Mouse (Mus musculus) CH12.LX (cell line): ENCODE measurements at regions not wholly inside any gene's neighbourhood (a gene's known extent, or its start where the extent isn't known, plus 50 kb on each side); places are given as distances from the start of the nearest gene placed in this dataset.
"Not testable (repeated sequence)": the region's sequence is repeated elsewhere in the genome, so short reads cannot be mapped to it uniquely, and the experiment has no call there.

Source experiments
- DNase-seq: peaks from one replicate; pipeline ENCODE4 v3.0.0-alpha.2; 2013; ENCODE audit errors: extremely low read depth
- H3K27ac ChIP-seq: 2 replicates; pipeline ENCODE4 v1.5.1; 2012; ENCODE audit warnings: low read depth, mild to moderate bottlenecking, control low read depth, moderate library complexity; ENCODE audit not compliant: insufficient read depth
- H3K27me3 ChIP-seq: replicated peaks from 2 replicates; pipeline ENCODE3; 2012; ENCODE audit warnings: inconsistent platforms
- H3K36me3 ChIP-seq, 2 experiments: replicated peaks in 1 of 2; 2 replicates each; pipeline versions ENCODE3 to v1.6.1; 2012; ENCODE audit warnings: inconsistent platforms in 1 of 2, low read length in 1 of 2, mild to moderate bottlenecking in 1 of 2, mixed read lengths in 1 of 2, moderate library complexity in 1 of 2; ENCODE audit not compliant: control insufficient read depth in 1 of 2, insufficient read depth in 1 of 2
- H3K4me1 ChIP-seq, 2 experiments: 2 replicates each; pipeline ENCODE4 v1.6.1; 2012; ENCODE audit warnings: inconsistent platforms in 1 of 2, moderate library complexity in 1 of 2; ENCODE audit not compliant: insufficient read depth in 2 of 2, control insufficient read depth in 1 of 2
- H3K4me2 ChIP-seq: 2 replicates; pipeline ENCODE4 v1.6.1; 2012; ENCODE audit warnings: low read depth, mild to moderate bottlenecking, control low read depth; ENCODE audit not compliant: poor library complexity, insufficient read depth, severe bottlenecking
- H3K4me3 ChIP-seq, 3 experiments: fragments of 150-350 bp in 1 of 3; sonication (generic) in 1 of 3; replicated peaks in 1 of 3; 2 replicates each; pipeline versions ENCODE3 to v1.5.1; 2011 to 2012; ENCODE audit warnings: low read depth in 2 of 3, low read length in 2 of 3, mild to moderate bottlenecking in 2 of 3, moderate library complexity in 2 of 3, control low read depth in 1 of 3, improper control_type of control experiment in 1 of 3, inconsistent platforms in 1 of 3, mixed read lengths in 1 of 3; ENCODE audit not compliant: poor library complexity in 1 of 3
- H3K79me2 ChIP-seq: replicated peaks from 2 replicates; pipeline ENCODE4 v1.6.1; 2012; ENCODE audit warnings: mild to moderate bottlenecking, moderate library complexity; ENCODE audit not compliant: control insufficient read depth, poor library complexity, insufficient read depth, severe bottlenecking; ENCODE audit errors: extremely low read depth
- H3K9ac ChIP-seq: 2 replicates; pipeline ENCODE4 v1.6.1; 2012; ENCODE audit warnings: low read depth, mild to moderate bottlenecking, control low read depth, moderate library complexity; ENCODE audit not compliant: insufficient read depth
- H3K9me3 ChIP-seq: replicated peaks from 2 replicates; pipeline ENCODE3; 2012; ENCODE audit warnings: low read length, inconsistent platforms, mixed read lengths
- CTCF ChIP-seq, 2 experiments: IDR thresholded peaks in 1 of 2; conservative IDR thresholded peaks in 1 of 2; 2 replicates each; pipeline ENCODE4 v1.5.1; 2011 to 2012; ENCODE audit warnings: low read depth in 2 of 2, low read length in 2 of 2, improper control_type of control experiment in 1 of 2, inconsistent platforms in 1 of 2, mild to moderate bottlenecking in 1 of 2, moderate library complexity in 1 of 2
- E2F4 ChIP-seq: IDR thresholded peaks from 2 replicates; pipeline ENCODE4 v1.6.1; 2011; ENCODE audit warnings: low read depth, low read length, improper control_type of control experiment; ENCODE audit not compliant: insufficient replicate concordance
- ELF1 ChIP-seq: IDR thresholded peaks from 2 replicates; pipeline ENCODE4 v1.6.1; 2014; ENCODE audit warnings: low read depth, mild to moderate bottlenecking, inconsistent platforms, low read length, improper control_type of control experiment
- GABPA ChIP-seq: IDR thresholded peaks from 2 replicates; pipeline ENCODE4 v1.6.1; 2012; ENCODE audit warnings: low read depth, low read length, improper control_type of control experiment, inconsistent platforms; ENCODE audit not compliant: insufficient replicate concordance
- JUN ChIP-seq: IDR thresholded peaks from 2 replicates; pipeline ENCODE4 v1.6.1; 2011; ENCODE audit warnings: low read depth, mild to moderate bottlenecking, low read length, improper control_type of control experiment, moderate library complexity; ENCODE audit not compliant: insufficient read depth
- JUND ChIP-seq: conservative IDR thresholded peaks from 2 replicates; pipeline ENCODE4 v1.6.1; 2011; ENCODE audit warnings: low read depth, low read length, improper control_type of control experiment
- NELFE ChIP-seq: IDR thresholded peaks from 2 replicates; pipeline ENCODE4 v1.6.1; 2011; ENCODE audit warnings: low read depth, low read length, improper control_type of control experiment
- PAX5 ChIP-seq: IDR thresholded peaks from 2 replicates; pipeline ENCODE4 v1.6.1; 2012; ENCODE audit warnings: low read length, inconsistent platforms, mixed read lengths
- POLR2AphosphoS2 ChIP-seq: IDR thresholded peaks from 2 replicates; pipeline ENCODE4 v1.6.1; 2011; ENCODE audit warnings: low read depth, low read length, improper control_type of control experiment
- SIN3A ChIP-seq: IDR thresholded peaks from 2 replicates; pipeline ENCODE4 v1.6.1; 2012; ENCODE audit warnings: low read length, improper control_type of control experiment, inconsistent platforms
- SMC3 ChIP-seq: IDR thresholded peaks from 2 replicates; pipeline ENCODE4 v1.6.1; 2011; ENCODE audit warnings: low read depth, low read length, improper control_type of control experiment
- TBP ChIP-seq: conservative IDR thresholded peaks from 2 replicates; pipeline ENCODE4 v1.6.1; 2011; ENCODE audit warnings: low read depth, low read length, improper control_type of control experiment
- USF1 ChIP-seq: IDR thresholded peaks from 2 replicates; pipeline ENCODE4 v1.6.1; 2014; ENCODE audit warnings: low read depth, mild to moderate bottlenecking, inconsistent platforms, low read length, improper control_type of control experiment
- ZNF384 ChIP-seq: IDR thresholded peaks from 2 replicates; pipeline ENCODE4 v1.6.1; 2012; ENCODE audit warnings: low read depth, low read length, improper control_type of control experiment, inconsistent platforms
- dilution Hi-C: fragments of 300-500 bp; cut with MboI; formaldehyde crosslinking; loops from 2 replicates; pipeline ENCODE4 v1.14.3; 2020; ENCODE audit warnings: low sequenced_read_pairs; ENCODE audit not compliant: extremely low pct_unique_long_range_greater_than_20kb, extremely low pct_ligation_motif_present
- in situ Hi-C: fragments of 300-500 bp; cut with MboI; formaldehyde crosslinking; loops from 3 replicates; pipeline ENCODE4 v1.14.3; 2019; ENCODE audit warnings: low sequenced_read_pairs, low pct_ligation_motif_present, low pct_unique_long_range_greater_than_20kb, mixed read lengths

DNA sequence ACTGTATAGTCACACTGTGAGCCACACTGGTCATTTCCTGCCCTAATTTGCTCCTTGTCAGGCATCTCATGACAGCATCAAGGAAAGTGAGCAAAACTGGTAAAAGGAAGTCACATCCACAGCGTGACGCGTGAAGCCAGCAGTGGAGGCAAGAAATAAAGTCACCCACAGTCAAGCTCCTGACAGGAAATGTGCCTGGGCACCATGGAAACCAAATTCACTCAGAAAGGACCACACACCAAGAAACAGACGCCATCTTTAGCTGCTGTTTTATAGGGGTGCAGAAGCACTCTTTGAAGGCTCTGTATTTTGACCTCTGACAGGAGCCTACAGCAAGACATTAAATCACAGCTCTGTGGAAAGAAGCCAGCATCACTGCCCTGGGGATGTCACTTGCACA, 115.4 kb upstream of the Rybp start:
- in situ Hi-C loops, result no loop called here
- H3K9me3 ChIP-seq, result peaks cover 2% of the 10 kb centered on the region

DNA sequence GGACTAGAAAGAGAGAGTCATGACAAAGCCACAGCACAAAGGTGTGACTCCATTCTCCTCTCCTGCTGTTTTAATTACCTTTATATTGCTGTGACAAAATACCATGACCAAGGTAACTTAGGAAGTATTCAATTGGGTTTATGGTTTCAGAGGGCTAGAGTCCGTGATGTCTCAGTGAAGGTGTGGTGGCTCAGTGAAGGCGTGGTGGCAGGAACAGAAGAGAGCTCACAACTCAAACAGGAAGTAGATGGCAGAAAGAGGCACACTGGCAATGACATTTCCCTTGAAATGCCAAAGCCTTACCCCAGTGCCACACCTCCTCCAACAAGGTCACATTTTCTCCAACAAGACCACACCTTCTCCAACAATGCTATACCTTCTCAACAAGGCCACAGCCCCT, 114.4 kb upstream of the Rybp start:
- H3K4me3 ChIP-seq, result no peak overlapping the region
- no peak overlapping the region for H3K9ac ChIP-seq
- no peak overlapping the region for H3K4me2 ChIP-seq
- no peak for TF ChIP-seq ELF1
- in situ Hi-C loops, result no loop called here
- no peaks in the 10 kb centered on the region for H3K27me3 ChIP-seq
- DNase-seq, result no peak
- peaks cover 0 to 9% of the 10 kb centered on the region in 2 experiments; a peak in 3 of 4 replicates for H3K4me1 ChIP-seq
- H3K36me3 ChIP-seq, result no peaks in the 10 kb centered on the region
- H3K27ac ChIP-seq, result no peak overlapping the region
- H3K79me2 ChIP-seq, result no peaks in the 10 kb centered on the region
- dilution Hi-C loops, result no loop called here
- H3K9me3 ChIP-seq, result no peaks in the 10 kb centered on the region

More for the DNA sequence above, 115.4 kb upstream of the Rybp start:
- no peaks in the 10 kb centered on the region for H3K27me3 ChIP-seq
- H3K79me2 ChIP-seq, result no peaks in the 10 kb centered on the region
- peaks cover 0 to 9% of the 10 kb centered on the region in 2 experiments; a peak in 3 of 4 replicates for H3K4me1 ChIP-seq
- no peak overlapping the region for H3K4me2 ChIP-seq
- no peak for TF ChIP-seq PAX5
- TF ChIP-seq GABPA, result no peak
- TF ChIP-seq NELFE, result no peak
- TF ChIP-seq ZNF384, result no peak
- TF ChIP-seq ELF1, result no peak
- no peak for TF ChIP-seq USF1
- TF ChIP-seq JUND, result no peak
- TF ChIP-seq JUN, result no peak
- TF ChIP-seq TBP, result no peak
- no peak for TF ChIP-seq SMC3
- TF ChIP-seq E2F4, result no peak
- no peak for TF ChIP-seq POLR2AphosphoS2
- TF ChIP-seq SIN3A, result no peak
- TF ChIP-seq CTCF (conservative IDR thresholded peaks at IDR 0.05 in 1 of 2, IDR thresholded peaks at IDR 0.05 in 1 of 2; ENCODE audit: low read depth in 2 of 2, low read length in 2 of 2), result no peak
- TF ChIP-seq, all 38 proteins: peak for 0
- H3K9ac ChIP-seq, result no peak overlapping the region
- no peak for DNase-seq
- dilution Hi-C loops, result no loop called here
- no peak overlapping the region for H3K4me3 ChIP-seq
- no peak overlapping the region for H3K27ac ChIP-seq
- no peaks in the 10 kb centered on the region for H3K36me3 ChIP-seq

GRCm38 (mm10) chr6:100399387-100399786, 112.1 kb upstream of the Rybp start:
- H3K27ac ChIP-seq, DNase-seq, H3K4me2 ChIP-seq, H3K27me3 ChIP-seq, H3K4me3 ChIP-seq, H3K9me3 ChIP-seq, H3K9ac ChIP-seq, H3K4me1 ChIP-seq, H3K36me3 ChIP-seq, dilution Hi-C loops, H3K79me2 ChIP-seq, in situ Hi-C loops: not testable (repeated sequence)
